Mouse (Mus musculus): ENCODE results near the gene Isca1.

GRCm38 (mm10) chr13:59745462-59745861 lies 24.1 kb downstream of the Isca1 start:
- TF ChIP-seq CTCF (IDR thresholded peaks at IDR 0.05; ENCODE audit: borderline replicate concordance, control insufficient read depth, extremely low read depth, insufficient read depth, low read length, poor library complexity) = no peak
- no peak for TF ChIP-seq POLR2A (IDR thresholded peaks at IDR 0.05; ENCODE audit: control insufficient read depth, extremely low read depth, insufficient read depth, low read length, poor library complexity)

All from thymus, adult 2 months (tissue).